Mouse (Mus musculus) limb, embryonic 11.5 days (tissue): ENCODE results near the gene Gmnn. TPM values are rescaled to one million over a fixed set of nuclear protein-coding genes. Genes with fewer than 3 reads are reported as not detected.

Experiments used
- ATAC-seq: fragments of 200-750 bp; cut with Nextera tagmentation; 2 replicates; pipeline ENCODE4 v1.8.0; 2017; ENCODE audit warnings: low read depth; ENCODE audit not compliant: insufficient number of reproducible peaks, low FRiP score, low TSS enrichment
- DNase-seq: peaks from one replicate; pipeline ENCODE4 v3.0.0-alpha.2; 2015; ENCODE audit warnings: low spot score
- H3K27ac ChIP-seq: fragments of 300-500 bp; sonication (generic); replicated peaks from 2 replicates; pipeline ENCODE4 v1.5.1; 2014; ENCODE audit warnings: low read depth, mild to moderate bottlenecking, low read length
- H3K27me3 ChIP-seq: fragments of 300-500 bp; sonication (generic); 2 replicates; pipeline ENCODE4 v1.6.1; 2014; ENCODE audit warnings: mild to moderate bottlenecking, low read length, mixed read lengths; ENCODE audit not compliant: control insufficient read depth, insufficient read depth
- H3K36me3 ChIP-seq: fragments of 300-500 bp; sonication (generic); 2 replicates; pipeline ENCODE4 v1.6.1; 2014; ENCODE audit warnings: mild to moderate bottlenecking, low read length, moderate library complexity, mixed read lengths; ENCODE audit not compliant: control insufficient read depth, insufficient read depth
- H3K4me1 ChIP-seq: fragments of 300-500 bp; sonication (generic); 2 replicates; pipeline ENCODE4 v1.6.1; 2014; ENCODE audit warnings: low read length, mixed read lengths; ENCODE audit not compliant: control insufficient read depth, insufficient read depth
- H3K4me2 ChIP-seq: fragments of 300-500 bp; sonication (generic); 2 replicates; pipeline ENCODE4 v1.6.1; 2014; ENCODE audit warnings: low read depth, mild to moderate bottlenecking, moderate library complexity; ENCODE audit not compliant: severe bottlenecking
- H3K4me3 ChIP-seq: fragments of 300-500 bp; sonication (generic); 2 replicates; pipeline ENCODE4 v1.5.1; 2014; ENCODE audit warnings: low read depth, low read length
- H3K9ac ChIP-seq: fragments of 300-500 bp; sonication (generic); 2 replicates; pipeline ENCODE4 v1.6.1; 2014; ENCODE audit warnings: mild to moderate bottlenecking, low read length
- H3K9me3 ChIP-seq: fragments of 300-500 bp; sonication (generic); 2 replicates; pipeline ENCODE4 v1.6.1; 2016; ENCODE audit warnings: low read length; ENCODE audit not compliant: control insufficient read depth
- WGBS: fragments of 180-500 bp; shearing (Covaris S2); extraction: QIAGEN DNeasy Blood & Tissue Kit; methylation state at CpG from one replicate; pipeline ENCODE4 v1.1.7; 2014; 5-methylcytosine and 5-hydroxymethylcytosine counted together
- polyA plus RNA-seq: library from polyadenylated mRNA; unstranded; fragments of >200 nt; fragmentation: Nextera tagmentation; extraction: Ambion mirVana; gene quantifications from 2 replicates; pipeline ENCODE4 v1.2.1, GENCODE M21; 2014

Gene Gmnn
- polyA plus RNA-seq, 1 experiment from 2014 or later: 151 TPM

DNA sequence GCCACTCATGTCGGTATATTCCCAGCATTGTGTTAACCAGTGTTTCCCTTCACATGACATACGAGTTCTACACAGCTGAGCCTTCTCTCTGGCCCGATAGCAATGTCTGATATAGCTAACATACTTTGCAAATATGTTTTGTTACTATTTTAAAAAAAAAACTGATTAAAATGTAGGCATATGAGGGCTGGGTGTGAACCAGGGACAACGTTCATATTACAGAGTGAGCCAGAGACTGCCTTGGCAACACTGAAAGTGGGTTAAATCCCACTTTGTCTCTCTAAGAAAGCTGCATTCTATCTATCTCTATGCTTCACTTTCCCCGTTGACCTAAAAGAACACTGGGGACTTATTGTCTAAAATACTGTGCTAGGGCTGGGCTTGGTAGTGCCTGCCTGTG, 32.6 kb downstream of the Gmnn start:
- Histone ChIP-seq H3K27me3 (no peaks in the 10 kb centered on the region), H3K9me3 (no peaks in the 10 kb centered on the region), H3K4me1 (no peaks in the 10 kb centered on the region), H3K36me3 (no peaks in the 10 kb centered on the region), H3K4me2 (no peak overlapping the region), H3K9ac (no peak overlapping the region), H3K27ac (no peak overlapping the region), H3K4me3 (no peak overlapping the region)
- no peak for ATAC-seq
- DNase-seq: no peak
- WGBS: 91% methylated on average over 5 of the region's 5 CpGs

DNA sequence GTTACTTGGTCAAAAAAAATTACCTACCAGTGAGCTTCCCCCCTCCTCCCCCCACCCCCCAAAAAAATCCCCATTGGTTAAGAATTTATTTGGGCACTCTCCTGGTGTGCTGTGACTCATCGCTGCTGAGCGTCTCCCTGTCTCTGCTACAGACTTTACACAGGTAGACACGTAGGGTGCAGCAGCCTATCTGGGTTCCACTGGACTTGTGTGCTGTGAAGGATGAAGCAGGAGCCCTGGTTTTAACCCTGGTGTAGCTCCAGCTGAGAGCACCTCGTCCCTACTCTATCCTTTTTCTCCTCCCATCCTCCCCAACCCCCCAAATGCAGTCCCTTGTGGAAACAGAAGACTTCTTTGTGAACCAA, 37.3 kb downstream of the Gmnn start:
- ATAC-seq (no peak), DNase-seq (no peak)
- 63% methylated on average over 4 of the region's 4 CpGs for WGBS
- Histone ChIP-seq H3K9me3 (no peaks in the 10 kb centered on the region), H3K4me1 (no peaks in the 10 kb centered on the region), H3K4me3 (no peak overlapping the region), H3K27ac (no peak overlapping the region), H3K27me3 (no peaks in the 10 kb centered on the region), H3K9ac (no peak overlapping the region), H3K36me3 (no peaks in the 10 kb centered on the region), H3K4me2 (no peak overlapping the region)

DNA sequence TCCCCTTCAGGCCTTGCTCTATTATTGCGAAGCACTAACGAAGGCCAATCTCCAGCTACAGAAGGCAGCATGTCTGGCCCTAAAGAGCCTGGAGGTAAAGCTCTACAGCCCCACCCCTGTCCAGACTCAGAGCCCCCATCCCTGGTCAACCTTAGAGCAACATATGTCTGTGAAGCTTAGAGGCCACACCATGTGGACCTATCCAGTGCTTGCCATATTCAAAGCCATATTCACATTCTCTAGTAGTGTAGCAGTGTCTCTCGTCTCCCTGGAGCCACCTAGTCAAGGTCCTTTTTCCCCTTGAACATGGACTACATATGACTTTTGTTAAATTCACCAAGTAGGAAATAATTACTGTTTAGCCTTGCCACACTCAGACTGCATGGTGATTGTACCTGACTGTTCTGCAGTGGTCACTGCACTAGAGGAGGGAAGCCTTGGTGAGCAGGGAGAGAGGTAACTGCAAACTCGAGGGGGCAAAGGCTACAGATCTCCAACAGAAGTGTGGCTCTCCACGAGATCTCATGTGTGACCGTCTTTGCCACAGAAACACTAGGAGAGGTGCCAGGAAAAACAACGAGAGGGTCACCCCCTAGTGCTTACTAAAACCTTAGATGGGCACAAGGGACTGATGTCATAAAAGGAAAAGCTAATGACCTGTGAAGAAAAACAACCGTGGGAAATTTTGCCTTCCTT, 37.9 kb downstream of the Gmnn start:
- Histone ChIP-seq H3K4me2 (no peak overlapping the region), H3K4me1 (no peaks in the 10 kb centered on the region), H3K9me3 (no peaks in the 10 kb centered on the region), H3K27ac (no peak overlapping the region), H3K9ac (no peak overlapping the region), H3K27me3 (no peaks in the 10 kb centered on the region), H3K4me3 (no peak overlapping the region), H3K36me3 (no peaks in the 10 kb centered on the region)
- ATAC-seq: no peak
- DNase-seq: no peak
- WGBS: 60% methylated on average over 8 of the region's 8 CpGs

DNA sequence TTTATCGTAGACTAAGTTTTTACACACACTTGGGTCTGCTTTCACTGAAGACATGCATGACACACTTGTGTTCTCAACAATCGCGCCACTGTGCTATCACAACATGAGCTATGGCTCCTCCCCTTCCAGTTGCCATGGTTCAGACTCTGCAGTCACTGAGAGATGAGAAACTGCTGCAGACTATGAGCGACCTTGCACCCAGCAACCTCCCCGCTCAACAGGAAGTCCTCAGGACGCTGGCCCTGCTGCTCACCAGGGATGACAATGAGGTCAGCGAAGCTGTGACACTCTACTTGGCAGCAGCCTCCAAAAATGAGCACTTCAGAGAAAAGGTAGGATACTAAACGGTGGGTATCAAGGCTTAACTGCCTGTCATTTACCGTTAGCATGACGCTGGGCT, 40.2 kb downstream of the Gmnn start:
- H3K4me1 ChIP-seq: no peaks in the 10 kb centered on the region
- no peaks in the 10 kb centered on the region for H3K36me3 ChIP-seq
- ATAC-seq (no peak), DNase-seq (no peak)
- no peak overlapping the region for H3K9ac ChIP-seq
- H3K9me3 ChIP-seq: no peaks in the 10 kb centered on the region
- H3K27me3 ChIP-seq: no peaks in the 10 kb centered on the region
- H3K27ac ChIP-seq: no peak overlapping the region
- H3K4me3 ChIP-seq: no peak overlapping the region
- WGBS: 81% methylated on average over 10 of the region's 10 CpGs
- H3K4me2 ChIP-seq: no peak overlapping the region

DNA sequence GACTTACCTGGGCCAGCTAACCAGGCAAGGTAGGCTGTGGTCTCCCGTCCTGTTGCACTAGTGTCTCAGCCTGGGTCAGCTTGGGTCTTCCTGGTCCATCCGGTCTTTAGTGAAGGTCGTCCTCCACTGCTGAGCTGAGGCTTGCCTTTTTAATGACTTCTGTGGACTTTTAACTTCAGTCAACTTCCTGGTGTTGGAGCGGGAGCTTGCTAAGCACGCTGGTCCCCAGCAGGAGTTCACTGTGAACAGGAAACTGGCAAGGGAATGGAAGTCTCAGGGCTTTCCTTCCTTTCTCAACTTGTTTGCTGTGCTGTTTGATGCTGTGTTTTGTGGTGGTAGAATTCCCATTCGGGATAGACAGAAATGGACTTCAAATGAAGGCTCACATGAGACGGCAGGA, 44.0 kb downstream of the Gmnn start:
- H3K4me2 ChIP-seq: no peak overlapping the region
- no peak overlapping the region for H3K9ac ChIP-seq
- DNase-seq (no peak), ATAC-seq (no peak)
- no peaks in the 10 kb centered on the region for H3K27me3 ChIP-seq
- H3K27ac ChIP-seq: no peak overlapping the region
- H3K4me1 ChIP-seq: no peaks in the 10 kb centered on the region
- no peak overlapping the region for H3K4me3 ChIP-seq
- 61% methylated on average over 7 of the region's 7 CpGs for WGBS
- no peaks in the 10 kb centered on the region for H3K36me3 ChIP-seq
- no peaks in the 10 kb centered on the region for H3K9me3 ChIP-seq

DNA sequence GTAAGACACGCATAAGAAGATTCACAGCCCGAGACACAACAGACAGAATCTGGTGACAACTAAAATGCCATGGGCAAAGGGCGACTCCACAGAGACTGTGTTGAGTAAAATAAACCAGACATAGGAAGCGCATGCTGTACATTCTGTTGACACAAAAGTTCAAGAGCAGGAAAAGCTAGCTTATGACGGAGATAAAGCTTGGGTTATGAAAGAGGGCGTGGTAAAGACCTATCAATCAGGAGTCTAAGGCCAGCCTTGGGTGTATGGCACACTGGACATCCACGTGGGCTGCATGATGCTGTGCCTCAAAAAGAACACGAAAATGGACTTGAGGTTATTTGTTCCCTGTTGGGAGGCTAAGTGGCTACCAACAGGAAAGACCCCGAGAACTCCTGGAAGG, 45.3 kb downstream of the Gmnn start:
- Histone ChIP-seq H3K27me3 (no peaks in the 10 kb centered on the region), H3K4me2 (no peak overlapping the region), H3K4me1 (no peaks in the 10 kb centered on the region), H3K9ac (no peak overlapping the region), H3K36me3 (no peaks in the 10 kb centered on the region), H3K4me3 (no peak overlapping the region), H3K27ac (no peak overlapping the region), H3K9me3 (no peaks in the 10 kb centered on the region)
- no peak for ATAC-seq
- 89% methylated on average over 9 of the region's 9 CpGs for WGBS
- DNase-seq: no peak

DNA sequence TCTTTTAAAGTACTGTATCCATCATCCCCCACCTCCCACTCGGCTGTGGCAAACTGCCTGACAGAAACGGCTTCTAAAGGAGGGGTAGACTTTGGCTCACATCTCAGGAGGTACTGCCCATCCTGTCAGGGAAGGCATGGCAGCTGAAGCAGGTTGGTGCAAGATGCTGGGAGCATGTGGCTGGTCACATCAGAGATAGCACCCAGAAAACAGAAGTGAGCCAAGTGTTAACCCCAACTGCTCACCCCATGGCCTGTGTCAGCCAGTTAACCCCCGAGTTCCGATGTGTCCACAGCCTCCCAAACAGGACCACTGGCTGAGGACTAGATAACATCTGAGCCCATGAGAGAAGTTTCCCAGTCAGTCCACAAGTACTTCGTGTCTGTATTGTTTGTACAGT, 46.1 kb downstream of the Gmnn start:
- DNase-seq (no peak), ATAC-seq (no peak)
- H3K36me3 ChIP-seq: no peaks in the 10 kb centered on the region
- H3K4me2 ChIP-seq: no peak overlapping the region
- WGBS: 78% methylated on average over 5 of the region's 5 CpGs
- H3K4me3 ChIP-seq: no peak overlapping the region
- H3K4me1 ChIP-seq: no peaks in the 10 kb centered on the region
- H3K27ac ChIP-seq: no peak overlapping the region
- H3K9ac ChIP-seq: no peak overlapping the region
- no peaks in the 10 kb centered on the region for H3K9me3 ChIP-seq
- H3K27me3 ChIP-seq: no peaks in the 10 kb centered on the region

DNA sequence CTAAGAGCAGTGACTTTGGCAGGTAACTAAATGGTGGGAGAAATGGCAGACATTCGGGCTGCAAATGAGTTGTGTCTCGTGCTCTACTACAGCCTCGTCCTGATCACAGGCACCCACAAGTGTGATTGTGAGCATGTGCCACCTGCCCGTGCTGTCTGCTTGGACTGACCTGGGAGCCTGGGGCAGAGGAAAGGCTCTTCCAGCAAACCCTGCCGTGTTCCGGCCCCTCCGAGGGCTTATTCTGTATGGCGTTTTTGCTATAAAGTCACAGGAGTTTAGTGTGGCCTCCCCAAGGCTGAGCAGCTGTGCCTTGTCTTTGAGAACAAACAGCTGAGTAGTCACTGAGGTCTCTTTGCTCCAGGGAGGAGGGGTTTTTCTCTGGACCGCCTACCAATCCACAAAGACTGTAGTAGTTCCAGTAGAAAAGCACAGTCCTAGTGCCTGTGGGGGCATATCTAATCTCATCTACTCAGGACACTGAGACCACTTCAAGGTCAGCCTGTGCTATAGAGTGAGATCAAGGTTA, 47.3 kb downstream of the Gmnn start:
- Histone ChIP-seq H3K4me1 (no peaks in the 10 kb centered on the region), H3K4me2 (no peak overlapping the region), H3K27me3 (no peaks in the 10 kb centered on the region), H3K9ac (no peak overlapping the region), H3K27ac (no peak overlapping the region), H3K4me3 (no peak overlapping the region), H3K9me3 (no peaks in the 10 kb centered on the region), H3K36me3 (no peaks in the 10 kb centered on the region)
- ATAC-seq (no peak), DNase-seq (no peak)
- WGBS: 87% methylated on average over 9 of the region's 9 CpGs
